Mouse (Mus musculus): ENCODE results near the gene Gm9999.

- no peak for TF ChIP-seq POLR2A (IDR thresholded peaks at IDR 0.05; ENCODE audit: insufficient read depth, low read depth, low read length)
- TF ChIP-seq CTCF (IDR thresholded peaks at IDR 0.05; ENCODE audit: insufficient read depth, low read depth, low read length): no peak
Measured at GRCm38 (mm10) chr7:47024454-47024853, 41.1 kb downstream of the Gm9999 start.

All from olfactory bulb, adult 2 months (tissue).